Mouse (Mus musculus): Measurements from ENCODE around the gene Pate2. TPM values are rescaled to one million over a fixed set of nuclear protein-coding genes. Genes with fewer than 3 reads are reported as not detected.

Gene Pate2
- total RNA-seq, 2 experiments from 2014 or later = 1.5 to 2.3 TPM

GRCm38 (mm10) chr9:35707265-35707664, 137.2 kb downstream of the Pate2 start:
- DNase-seq (ENCODE audit: low spot score in 2 of 2) = no peak

Other genes with a start within 250 kb of the Pate2 start
- gene Cdon, start 149.2 kb upstream of the Pate2 start, total RNA-seq (2021) = 10 to 100 TPM in 1 of 2 experiments, 1 to 10 TPM in 1; 9.8 to 11.5 TPM
- gene Gm1113, start 52.0 kb upstream of the Pate2 start, total RNA-seq (2021) = not detected
- 10 to 100 TPM; 15.2 to 16.1 TPM for gene Ddx25, start 11.8 kb upstream of the Pate2 start, total RNA-seq (2021)
- 10 to 100 TPM; 12.0 to 13.4 TPM for gene Pus3, start 11.7 kb upstream of the Pate2 start, total RNA-seq (2021)
- 10 to 100 TPM; 12.5 to 14.6 TPM for gene Hyls1, start 114 bp downstream of the Pate2 start, total RNA-seq (2021)
- not detected for gene Pate4, start 41.7 kb downstream of the Pate2 start, total RNA-seq (2021)
- gene Pate3, start 77.9 kb downstream of the Pate2 start, total RNA-seq (2021) = not detected
- not detected for gene Pate1, start 117.1 kb downstream of the Pate2 start, total RNA-seq (2021)
- not detected for gene Gm17677, start 170.8 kb downstream of the Pate2 start, total RNA-seq (2021)
- not detected for gene Gm17727, start 207.8 kb downstream of the Pate2 start, total RNA-seq (2021)
- gene Gm27235, start 219.8 kb downstream of the Pate2 start, total RNA-seq (2021) = not detected
- not detected for gene D730048I06Rik, start 219.8 kb downstream of the Pate2 start, total RNA-seq (2021)